Mouse (Mus musculus) lung, adult 18-20 months (tissue): ENCODE data around the gene Tert.
A peak's percentile ranks its signal among the peaks of the same experiment; 100 is the strongest.

Source experiments
- DNase-seq, 2 experiments: peaks; one replicate each; pipeline ENCODE4 v3.0.0; 2022; ENCODE audit warnings: mixed read lengths in 2 of 2

Gene Tert

DNA sequence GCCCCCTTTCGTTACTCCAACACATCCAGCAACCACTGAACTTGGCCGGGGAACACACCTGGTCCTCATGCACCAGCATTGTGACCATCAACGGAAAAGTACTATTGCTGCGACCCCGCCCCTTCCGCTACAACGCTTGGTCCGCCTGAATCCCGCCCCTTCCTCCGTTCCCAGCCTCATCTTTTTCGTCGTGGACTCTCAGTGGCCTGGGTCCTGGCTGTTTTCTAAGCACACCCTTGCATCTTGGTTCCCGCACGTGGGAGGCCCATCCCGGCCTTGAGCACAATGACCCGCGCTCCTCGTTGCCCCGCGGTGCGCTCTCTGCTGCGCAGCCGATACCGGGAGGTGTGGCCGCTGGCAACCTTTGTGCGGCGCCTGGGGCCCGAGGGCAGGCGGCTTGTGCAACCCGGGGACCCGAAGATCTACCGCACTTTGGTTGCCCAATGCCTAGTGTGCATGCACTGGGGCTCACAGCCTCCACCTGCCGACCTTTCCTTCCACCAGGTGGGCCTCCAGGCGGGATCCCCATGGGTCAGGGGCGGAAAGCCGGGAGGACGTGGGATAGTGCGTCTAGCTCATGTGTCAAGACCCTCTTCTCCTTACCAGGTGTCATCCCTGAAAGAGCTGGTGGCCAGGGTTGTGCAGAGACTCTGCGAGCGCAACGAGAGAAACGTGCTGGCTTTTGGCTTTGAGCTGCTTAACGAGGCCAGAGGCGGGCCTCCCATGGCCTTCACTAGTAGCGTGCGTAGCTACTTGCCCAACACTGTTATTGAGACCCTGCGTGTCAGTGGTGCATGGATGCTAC lies at the start of gene Tert:
Gene Tert (plus strand): TSS at position 167 of the 805 bp plus-strand sequence.
- DNase-seq, result peak; percentile 57 to 61

DNA sequence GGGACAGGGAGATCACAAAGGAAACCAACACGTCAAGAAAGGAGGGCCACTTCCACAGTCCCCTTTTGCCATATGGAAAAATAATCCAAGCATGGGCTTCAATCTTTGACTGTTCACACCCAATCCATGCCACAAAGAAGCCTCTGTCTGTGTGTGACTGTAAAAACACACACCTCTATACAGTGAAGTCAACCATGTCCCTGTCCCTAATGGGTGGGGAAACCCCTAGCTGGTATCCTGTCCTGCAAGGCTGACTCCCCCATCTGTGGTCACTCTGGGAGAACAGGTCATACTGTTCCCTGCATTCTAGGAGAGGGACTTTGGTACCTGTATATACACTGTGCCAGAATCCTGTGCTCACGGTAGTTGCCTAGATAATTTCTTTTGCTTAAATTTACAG lies 49.4 kb upstream of the Tert start:
- DNase-seq, result no peak

DNA sequence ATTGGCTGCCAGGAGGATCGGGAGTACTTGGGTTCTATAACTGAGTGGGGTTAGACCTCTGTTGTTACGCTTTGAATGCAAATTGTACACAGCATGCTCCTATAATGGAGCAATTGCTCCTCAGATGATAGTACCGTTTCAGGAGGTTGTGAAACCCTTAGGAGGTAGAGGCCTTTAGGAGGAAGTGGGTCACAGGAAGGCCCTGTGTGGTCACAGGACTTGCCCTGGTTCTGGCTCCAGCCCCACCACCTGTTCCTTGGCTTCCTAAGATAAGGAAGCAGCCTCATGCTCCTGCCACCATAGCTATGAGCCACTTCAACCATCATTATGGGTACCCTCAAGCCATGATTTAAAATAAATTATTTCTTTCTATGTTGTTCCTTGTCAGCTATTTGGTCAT lies 35.2 kb upstream of the Tert start:
- DNase-seq, result no peak

DNA sequence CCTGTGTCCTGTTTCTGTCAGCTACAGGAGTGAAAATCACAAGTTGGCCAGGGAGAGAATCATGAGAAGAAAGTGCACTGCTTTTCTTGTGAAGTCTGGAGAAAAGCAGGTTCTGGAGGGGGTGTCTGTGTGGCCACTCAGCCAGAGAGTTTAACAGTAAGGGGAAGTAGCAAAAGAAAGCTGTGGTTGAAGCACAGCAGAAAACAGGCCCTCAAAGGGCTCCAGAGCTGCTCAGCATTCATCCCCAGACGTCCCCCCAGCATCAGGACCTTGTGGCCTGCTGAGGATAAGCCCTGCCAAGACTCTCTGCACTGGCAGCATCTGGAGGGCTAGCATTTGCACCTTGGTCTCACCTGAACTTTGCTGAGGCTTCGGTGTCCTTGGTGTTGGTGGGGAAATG lies 34.2 kb upstream of the Tert start:
- no peak for DNase-seq

DNA sequence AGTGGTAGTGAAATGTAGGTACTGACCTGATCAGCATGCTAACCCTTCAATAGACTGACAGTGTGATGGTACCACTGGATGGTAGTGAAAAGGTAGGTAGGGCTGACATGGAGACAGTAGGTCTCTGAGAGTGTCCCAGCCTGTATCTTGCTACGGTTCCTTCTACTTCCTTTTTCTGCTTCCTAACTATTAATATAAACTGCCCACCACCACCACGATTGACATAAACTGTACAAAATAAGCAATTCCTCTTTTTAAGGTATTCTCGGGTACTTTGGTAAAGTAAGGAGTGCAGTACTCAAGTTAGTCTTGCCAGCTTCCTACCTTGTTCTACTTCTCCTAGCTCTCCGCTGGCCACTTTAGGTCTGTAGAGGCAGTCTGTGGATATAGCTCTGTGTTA lies 30.4 kb upstream of the Tert start:
- DNase-seq, result no peak

DNA sequence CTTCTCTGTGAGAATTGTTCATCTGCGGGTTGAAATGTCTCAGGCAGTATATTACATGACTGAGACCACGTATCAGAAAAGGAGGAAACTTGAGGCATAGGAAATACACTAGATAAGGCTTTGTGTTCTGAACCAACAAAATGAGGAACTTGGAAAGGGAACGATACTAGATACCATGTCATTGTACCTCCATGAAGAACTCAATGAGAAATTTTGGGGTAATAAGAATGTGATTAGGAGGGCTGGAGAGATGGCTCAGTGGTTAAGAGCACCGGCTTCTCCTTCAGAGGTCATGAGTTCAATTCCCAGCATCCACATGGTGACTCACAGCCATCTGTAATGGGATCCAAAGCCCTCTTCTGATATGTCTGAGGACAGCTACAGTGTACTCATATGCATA lies 26.5 kb upstream of the Tert start:
- no peak for DNase-seq

DNA sequence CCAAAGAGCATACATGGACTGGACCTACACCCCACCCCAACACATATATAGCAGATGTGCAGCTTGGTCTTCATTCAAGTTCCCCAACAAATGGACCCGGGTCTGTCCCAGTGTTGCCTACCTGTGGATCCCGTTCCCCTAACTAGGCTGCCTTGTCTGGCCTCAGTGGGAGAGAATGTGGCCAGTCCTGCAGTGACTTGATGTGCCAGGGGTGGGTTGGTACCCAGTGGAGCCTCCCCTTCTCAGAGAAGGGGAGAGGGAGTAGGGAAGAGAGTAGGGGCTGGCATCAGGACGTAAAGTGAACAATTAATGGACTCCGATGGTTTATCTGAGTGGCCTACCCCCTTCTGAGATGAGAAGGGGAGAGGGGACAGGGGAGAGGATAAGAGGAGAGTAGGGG lies 23.7 kb upstream of the Tert start:
- DNase-seq, result no peak

DNA sequence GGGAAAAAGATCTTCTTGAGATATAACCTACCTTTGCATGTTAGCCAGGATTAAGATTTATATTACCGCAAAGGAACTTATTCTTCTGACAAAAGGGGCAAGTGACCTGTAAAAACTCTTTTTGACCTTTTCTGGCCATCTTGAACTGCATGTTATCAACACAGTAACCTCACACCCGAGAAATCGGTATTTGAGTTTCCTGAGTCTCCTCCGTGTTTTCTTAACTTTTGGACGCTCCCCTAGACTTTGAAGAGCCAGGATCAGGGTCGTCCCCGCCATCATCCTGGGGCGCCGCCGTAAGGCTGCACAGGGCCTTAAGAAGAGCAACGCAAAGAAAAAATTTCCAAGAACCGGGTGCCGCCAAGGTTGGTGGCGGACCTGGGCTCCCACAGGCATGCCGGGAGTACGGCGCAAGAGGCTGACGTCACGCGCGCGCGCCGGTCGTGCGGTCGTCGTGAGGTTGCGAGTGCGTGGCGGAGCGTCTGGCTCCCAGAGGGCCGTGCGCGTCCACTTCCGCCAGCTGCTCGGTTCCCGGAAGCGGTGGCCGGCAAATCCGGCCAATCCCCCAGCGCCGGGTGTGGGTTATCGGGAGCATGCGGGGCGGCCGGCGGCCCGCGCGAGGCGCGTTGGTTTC lies 23.1 kb upstream of the Tert start, which contains the start of gene Clptm1l:
Gene Clptm1l (plus strand): TSS at position 485 of the 634 bp plus-strand sequence.
- peak; percentile 96 to 97 for DNase-seq

DNA sequence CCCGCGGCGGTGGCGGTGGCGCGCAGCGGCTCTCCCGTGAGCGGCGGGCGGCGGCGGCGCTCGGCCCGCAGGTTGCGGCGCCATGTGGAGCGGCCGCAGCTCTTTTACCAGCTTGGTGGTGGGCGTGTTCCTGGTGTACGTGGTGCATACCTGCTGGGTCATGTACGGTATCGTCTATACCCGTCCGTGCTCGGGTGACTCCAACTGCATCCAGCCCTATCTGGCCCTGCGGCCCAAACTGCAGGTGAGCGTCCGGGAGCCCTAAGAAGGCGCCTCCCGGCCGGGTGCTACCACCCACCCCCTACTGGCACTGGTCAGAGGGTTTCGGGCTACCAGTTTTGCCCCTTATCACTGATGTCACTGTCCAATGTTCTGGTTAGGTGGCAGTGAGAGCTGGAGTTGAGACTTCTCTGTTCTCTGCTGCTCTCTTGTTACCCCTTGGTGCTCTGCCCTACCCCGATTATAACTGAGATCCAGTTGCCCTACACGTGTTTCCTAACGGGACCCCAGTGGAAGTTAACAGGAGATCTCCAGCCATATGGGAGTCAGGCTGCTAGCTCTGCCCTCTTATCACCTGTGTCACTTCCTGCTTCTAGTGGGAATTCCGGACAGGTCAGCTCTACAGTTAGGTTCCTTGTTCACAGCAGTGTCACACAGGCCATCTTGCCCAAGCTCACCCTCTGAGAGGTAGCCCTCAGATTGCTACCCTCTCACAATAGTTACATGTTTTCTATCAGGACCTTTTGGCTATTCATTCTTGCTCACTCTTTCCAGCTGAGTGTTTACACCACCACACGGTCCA lies 22.4 kb upstream of the Tert start:
- peak in 1 of 2 experiments; percentile 2 for DNase-seq

DNA sequence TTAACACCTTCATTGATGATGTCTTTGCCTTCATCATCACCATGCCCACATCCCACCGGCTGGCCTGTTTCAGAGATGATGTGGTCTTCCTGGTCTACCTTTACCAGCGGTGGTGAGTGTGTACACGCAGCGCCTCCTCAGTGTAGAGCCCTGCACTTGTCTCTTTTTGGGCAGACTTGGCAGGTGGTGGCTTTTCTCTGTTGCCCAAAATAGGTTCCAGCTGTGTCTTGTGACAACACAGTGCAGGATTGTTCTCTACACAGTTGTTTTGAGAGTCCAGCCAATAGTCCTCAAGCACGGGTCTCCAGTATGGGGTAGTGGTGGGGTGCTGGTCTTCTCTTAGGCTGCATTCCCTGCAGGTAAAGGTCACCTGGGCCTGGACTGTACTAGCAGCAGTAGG lies 8.3 kb upstream of the Tert start:
- no peak for DNase-seq

DNA sequence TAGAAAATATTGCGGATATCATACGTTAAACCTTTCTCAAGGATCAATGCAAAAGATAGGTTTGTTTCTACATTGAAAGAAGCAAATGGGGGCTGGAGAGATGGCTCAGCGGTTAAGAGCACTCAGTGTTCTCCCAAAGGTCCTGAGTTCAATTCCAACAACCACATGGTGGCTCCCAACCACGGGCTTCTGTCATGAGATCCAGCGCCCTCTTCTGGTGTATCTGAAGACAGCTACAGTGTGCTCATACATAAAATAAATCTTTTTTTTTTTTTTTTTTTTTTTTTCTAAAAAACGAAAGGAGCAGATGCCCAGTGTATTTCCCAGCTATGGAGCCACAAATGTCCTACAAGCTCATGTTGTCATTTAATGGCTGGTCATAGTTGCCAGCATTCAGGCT lies 6.1 kb upstream of the Tert start:
- DNase-seq, result peak in 1 of 2 experiments; percentile 6

DNA sequence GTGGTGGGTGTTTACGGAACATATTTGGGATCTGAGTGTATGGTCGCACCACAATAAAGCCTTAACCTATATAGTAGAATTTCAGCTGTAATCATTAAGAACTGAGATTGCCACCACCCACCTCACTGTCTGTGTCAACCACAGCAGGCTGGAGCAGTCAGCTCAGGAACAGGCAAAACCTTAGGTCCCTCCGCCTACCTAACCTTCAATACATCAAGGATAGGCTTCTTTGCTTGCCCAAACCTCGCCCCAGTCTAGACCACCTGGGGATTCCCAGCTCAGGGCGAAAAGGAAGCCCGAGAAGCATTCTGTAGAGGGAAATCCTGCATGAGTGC lies 334 bp upstream of the Tert start:
- no peak for DNase-seq

DNA sequence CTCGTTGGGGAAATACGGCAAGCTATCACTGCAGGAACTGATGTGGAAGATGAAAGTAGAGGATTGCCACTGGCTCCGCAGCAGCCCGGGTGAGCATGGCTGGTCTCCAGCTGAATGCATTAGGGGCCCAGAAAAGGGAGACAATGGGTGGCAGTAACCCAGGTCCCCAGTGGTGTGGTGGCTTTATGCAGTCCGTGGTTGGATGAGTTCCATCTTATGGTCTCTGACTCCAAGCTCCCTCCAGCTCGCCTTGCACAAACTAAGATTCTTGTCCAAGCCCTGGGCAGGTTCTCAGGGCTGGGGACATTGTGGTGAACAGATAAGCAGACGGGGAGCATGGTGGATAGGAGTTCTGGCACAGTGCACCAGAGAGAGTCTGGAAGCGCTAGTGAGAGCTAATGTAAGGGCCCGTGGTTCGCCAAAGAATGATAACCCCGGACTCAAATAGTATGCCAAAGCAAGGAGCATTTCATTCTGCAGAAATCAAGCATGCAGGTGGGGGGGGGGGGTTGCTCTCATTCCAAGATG lies 1.9 kb downstream of the Tert start:
- DNase-seq, result no peak

DNA sequence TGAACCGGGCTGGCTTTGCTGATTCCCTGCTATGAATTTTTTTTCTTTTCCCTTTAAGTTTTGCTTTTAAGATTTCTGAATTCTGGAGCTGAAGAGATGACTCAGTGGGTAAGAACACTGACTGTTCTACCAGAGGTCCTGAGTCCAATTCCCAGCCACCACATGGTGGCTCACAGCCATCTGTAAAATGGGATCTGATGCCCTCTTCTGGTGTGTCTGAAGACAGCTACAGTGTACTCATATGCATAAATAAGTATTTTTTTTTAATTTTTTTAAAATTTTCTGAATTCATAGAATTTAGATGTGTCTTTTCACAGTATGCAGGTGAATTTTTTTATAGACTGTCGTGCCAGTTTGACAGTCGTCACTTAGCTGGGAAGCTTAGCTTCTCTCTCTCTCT lies 5.1 kb downstream of the Tert start:
- DNase-seq, result no peak

DNA sequence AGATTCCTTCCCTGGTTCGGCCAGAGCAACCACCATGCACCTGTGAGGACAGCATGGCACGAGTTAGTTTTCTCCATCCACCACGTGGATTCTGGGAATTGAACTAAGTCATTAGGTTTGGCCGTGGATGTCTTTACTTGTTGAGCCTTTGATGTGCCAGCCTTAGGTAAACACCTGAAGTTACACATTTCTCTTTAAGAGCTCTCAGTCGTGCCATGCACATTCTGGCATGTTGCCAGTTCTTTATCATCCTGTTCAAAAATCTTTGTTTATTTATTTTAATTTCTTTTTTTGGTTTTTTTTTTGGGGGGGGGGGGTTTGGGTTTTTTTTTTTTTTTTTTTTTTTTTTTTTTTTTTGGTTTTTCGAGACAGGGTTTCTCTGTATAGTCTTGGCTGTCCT lies 11.1 kb downstream of the Tert start:
- DNase-seq, result no peak

DNA sequence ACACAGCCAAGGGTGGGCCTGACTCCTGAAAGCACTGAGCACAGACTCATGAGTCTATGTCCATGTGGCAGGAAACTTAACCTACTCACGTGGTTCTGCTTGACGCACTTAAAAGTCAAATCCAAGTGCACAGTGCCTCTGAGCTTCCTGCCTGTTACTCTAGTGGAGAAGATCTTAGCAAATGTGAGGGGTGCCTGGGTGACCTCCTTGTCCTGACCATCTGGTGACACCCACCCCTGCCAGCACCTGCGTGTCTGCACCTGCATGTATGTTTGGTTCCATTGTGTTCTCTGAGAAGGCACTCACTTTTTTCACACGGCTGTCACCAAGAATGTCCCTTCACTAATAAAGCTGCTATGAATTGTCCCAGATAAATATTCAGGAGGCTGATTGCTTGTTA lies 14.6 kb downstream of the Tert start:
- DNase-seq, result no peak

DNA sequence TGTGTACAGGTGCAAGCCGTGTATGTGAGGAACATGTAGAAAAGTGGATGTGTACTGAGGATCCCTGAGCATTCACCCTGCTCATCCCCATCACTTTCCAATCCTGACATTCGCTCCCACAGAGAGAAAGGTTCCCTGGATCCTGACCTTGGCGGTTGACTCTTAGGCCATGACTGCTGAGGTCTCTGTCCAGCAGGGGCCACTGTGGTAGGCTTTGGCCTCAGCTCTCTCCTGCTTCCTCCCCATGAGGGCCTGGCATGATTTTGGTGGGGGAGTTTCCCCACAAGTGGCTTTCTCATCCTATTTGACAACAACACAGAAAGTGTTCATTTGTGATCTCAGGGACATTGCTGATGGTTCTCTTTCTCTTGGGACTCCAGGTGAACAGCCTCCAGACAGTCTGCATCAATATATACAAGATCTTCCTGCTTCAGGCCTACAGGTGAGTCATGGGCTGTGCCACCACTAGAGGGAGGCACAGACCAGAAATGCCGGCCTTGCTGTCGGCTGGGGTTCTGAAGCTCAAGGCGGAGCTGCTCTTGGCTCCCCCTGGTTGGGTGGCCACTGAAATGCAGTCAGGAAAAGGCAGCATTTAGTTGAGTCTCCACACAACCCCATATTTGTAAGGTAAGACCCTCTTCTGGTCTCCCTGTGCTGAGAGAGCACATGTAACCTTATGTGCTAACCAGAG lies 19.8 kb downstream of the Tert start:
- DNase-seq, result peak; percentile 11 to 26

DNA sequence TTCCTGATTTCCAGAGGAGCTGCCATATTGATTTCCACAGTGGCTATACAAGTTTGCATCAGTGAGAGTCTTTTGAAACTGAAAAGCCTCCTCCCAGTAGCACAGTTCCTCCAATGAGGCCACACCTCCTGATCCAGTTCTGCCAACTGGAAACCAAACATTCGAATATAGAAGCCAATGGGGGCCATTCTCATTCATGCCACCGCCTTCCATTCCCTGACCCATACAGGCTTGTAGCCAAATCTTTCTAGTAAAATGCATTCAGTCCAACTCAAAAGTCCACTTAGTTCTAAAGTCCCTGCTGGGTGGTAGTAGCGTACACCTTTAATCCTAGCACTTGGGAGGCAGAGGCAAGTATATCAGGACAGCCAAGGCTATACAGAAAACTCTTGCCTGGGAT lies 26.6 kb downstream of the Tert start:
- DNase-seq, result no peak

DNA sequence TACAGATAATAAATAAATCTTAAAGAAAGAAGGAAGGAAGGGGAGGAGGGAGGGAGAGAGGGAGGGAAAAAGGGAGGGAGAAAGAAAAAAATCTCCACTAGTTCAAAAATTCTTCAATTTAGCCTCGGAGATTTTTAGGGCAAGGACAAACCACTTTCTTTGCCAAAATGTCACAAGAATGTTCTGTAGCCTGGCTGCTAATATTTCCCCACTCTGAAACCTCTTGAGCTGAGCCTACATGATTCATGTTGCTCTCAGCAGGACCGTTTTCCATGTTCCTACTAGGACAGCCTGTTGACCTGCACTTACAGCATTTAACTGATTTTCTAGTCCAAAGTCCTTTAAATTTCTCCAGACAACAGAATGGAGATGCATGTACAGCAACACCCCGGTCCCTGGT lies 28.3 kb downstream of the Tert start:
- DNase-seq, result no peak

DNA sequence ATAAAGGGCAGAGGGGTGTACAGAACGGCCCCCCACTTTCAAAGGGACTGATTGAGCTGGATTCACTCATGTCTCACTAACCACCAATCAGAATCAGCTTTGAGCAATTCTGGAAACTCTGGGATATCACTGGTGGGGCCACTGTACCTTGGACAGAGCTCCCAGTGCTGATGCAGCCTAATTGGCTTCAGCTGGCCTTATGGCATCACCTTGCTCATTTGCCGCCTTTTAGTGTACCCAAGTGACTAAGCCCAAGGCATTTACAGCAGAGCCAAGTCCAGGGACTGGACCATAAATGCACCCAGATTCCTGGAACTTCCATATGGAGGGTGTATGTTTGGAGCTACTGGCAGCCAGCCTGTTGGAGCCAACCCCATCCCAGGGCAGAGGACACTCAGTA lies 32.2 kb downstream of the Tert start:
- DNase-seq, result no peak

DNA sequence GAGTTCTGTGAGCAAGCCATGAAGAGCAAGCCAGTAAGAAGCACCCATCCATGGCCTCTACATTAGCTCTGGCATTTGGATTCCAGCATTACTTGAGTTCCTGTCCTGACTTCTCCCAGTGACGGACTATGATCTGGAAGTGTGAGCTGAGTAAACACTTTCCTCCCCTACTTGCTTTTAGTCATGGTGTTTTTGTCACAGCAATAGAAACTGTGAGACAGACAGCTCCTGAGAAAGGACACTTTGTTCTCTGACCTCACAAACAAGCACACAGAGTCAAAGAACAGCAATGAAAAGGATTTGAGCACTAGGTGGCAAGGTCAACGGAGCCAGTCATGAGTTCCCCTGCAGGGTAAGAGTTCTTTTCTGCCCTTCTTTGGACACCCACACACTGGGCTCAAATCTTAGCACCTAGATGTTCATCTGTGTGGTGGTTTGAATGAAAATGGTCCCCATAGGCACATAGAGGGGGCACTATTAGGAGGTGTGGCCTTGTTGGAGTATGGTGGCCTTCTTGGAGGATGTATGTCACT lies 33.5 kb downstream of the Tert start:
- DNase-seq, result no peak

DNA sequence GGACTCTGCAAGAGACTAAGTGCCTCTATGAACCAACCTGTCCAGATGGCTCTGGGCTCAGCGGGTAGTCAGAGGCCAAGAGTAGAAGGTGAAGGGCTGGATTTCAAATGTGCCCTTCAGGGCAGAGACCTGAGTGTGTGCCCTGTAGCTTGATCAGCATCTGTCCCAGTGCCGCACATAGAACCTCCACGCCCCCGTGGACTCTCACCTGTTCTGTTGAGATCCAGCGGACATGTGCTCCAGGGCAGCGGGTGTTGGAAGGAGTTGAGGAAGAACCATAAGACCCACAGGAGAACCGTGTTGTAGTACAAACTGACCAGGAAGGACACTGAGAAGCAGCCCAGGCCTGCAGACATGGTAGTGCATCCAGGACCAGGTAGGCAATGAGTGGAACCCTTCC lies 48.5 kb downstream of the Tert start:
- DNase-seq, result no peak

DNA sequence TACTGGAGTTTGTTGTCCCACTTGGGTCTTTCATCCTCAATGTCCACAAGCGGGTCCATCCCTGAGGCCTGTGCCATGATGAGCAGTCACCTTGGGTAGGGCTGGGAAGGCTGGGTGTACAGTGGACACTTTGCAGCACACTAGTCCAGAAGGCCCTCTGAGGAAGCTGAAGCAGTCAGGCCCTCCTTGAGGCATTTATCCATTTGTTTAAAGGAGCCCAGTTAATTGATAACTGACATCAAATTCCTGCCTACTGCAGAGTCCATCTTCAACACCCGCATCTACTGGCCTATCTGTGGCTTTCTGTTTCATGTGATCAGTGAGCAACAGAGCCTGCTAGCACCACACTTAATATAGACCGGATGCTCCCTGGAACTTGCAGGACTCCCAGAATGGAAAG lies 51.1 kb downstream of the Tert start, which contains the start of gene Slc6a18:
Gene Slc6a18 (minus strand): TSS at position 171 of the 400 bp plus-strand sequence.
- DNase-seq, result no peak
